Mouse (Mus musculus): ENCODE data around the gene Etfa. TPM values are rescaled to one million over a fixed set of nuclear protein-coding genes. Genes with fewer than 3 reads are reported as not detected.

Gene Etfa
- polyA plus RNA-seq, 1 experiment from 2014 or later = 116 TPM

DNA sequence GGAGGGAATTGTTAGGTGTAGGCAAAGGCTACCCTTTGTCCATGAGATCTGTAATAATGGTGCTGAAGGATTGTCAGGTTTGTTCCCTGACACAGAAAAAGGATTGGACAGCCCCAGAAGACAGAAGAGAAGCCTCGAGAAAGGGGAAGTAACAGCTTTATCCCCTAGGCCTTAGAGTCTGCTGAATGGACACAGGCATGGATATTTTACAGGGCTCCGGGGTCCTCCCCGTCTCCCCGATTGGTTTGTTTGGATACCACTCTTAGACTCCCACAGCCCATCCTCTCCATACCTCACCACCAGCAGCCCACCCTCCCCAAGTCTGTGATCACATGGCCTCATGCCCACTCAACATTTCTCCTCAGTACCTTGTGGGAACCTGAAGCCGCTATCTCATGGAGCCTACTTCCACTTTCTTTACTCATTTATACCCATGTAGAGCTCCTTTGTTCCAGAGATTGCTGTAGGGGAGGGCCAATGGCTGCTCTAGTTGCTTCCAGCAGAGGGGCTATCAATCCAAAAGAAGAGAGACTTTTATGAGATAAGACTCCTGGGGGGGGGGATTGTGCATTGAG, 72.8 kb downstream of the Etfa start:
- H3K27me3 ChIP-seq = no peaks in the 10 kb centered on the region
- no peaks in the 10 kb centered on the region for H3K36me3 ChIP-seq
- H3K27ac ChIP-seq (replicated peaks) = no peak overlapping the region
- H3K9me3 ChIP-seq = no peaks in the 10 kb centered on the region
- no peak for ATAC-seq (ENCODE audit: low read depth)
- 79% methylated on average over 5 of the region's 5 CpGs for WGBS
- no peak overlapping the region for H3K4me3 ChIP-seq
- no peak overlapping the region for H3K9ac ChIP-seq
- H3K4me1 ChIP-seq (replicated peaks) = no peaks in the 10 kb centered on the region
- no peak overlapping the region for H3K4me2 ChIP-seq

- no peak overlapping the region for H3K4me2 ChIP-seq
- H3K27me3 ChIP-seq = no peaks in the 10 kb centered on the region
- no peak overlapping the region for H3K27ac ChIP-seq (replicated peaks)
- no peaks in the 10 kb centered on the region for H3K9me3 ChIP-seq
- H3K9ac ChIP-seq = no peak overlapping the region
- no peak overlapping the region for H3K4me3 ChIP-seq
- WGBS = 76% methylated on average over 3 of the region's 3 CpGs
- no peaks in the 10 kb centered on the region; the same call in 1 of the 2 replicates for H3K4me1 ChIP-seq (replicated peaks)
- H3K36me3 ChIP-seq = no peaks in the 10 kb centered on the region
- ATAC-seq (ENCODE audit: low read depth) = no peak
Measured at GRCm38 (mm10) chr9:55438433-55438832, 73.6 kb downstream of the Etfa start.

GRCm38 (mm10) chr9:55433875-55434274, 78.2 kb downstream of the Etfa start:
- Histone ChIP-seq H3K4me1 (replicated peaks) (peaks cover 14% of the 10 kb centered on the region), H3K36me3 (no peaks in the 10 kb centered on the region), H3K27me3 (peaks cover 3% of the 10 kb centered on the region; the same call in 1 of the 2 replicates), H3K9ac (no peak overlapping the region), H3K4me2 (no peak overlapping the region), H3K27ac (replicated peaks) (no peak overlapping the region), H3K9me3 (no peaks in the 10 kb centered on the region), H3K4me3 (no peak overlapping the region)
- ATAC-seq (ENCODE audit: low read depth) = no peak
- WGBS = 86% methylated on average over 5 of the region's 5 CpGs

DNA sequence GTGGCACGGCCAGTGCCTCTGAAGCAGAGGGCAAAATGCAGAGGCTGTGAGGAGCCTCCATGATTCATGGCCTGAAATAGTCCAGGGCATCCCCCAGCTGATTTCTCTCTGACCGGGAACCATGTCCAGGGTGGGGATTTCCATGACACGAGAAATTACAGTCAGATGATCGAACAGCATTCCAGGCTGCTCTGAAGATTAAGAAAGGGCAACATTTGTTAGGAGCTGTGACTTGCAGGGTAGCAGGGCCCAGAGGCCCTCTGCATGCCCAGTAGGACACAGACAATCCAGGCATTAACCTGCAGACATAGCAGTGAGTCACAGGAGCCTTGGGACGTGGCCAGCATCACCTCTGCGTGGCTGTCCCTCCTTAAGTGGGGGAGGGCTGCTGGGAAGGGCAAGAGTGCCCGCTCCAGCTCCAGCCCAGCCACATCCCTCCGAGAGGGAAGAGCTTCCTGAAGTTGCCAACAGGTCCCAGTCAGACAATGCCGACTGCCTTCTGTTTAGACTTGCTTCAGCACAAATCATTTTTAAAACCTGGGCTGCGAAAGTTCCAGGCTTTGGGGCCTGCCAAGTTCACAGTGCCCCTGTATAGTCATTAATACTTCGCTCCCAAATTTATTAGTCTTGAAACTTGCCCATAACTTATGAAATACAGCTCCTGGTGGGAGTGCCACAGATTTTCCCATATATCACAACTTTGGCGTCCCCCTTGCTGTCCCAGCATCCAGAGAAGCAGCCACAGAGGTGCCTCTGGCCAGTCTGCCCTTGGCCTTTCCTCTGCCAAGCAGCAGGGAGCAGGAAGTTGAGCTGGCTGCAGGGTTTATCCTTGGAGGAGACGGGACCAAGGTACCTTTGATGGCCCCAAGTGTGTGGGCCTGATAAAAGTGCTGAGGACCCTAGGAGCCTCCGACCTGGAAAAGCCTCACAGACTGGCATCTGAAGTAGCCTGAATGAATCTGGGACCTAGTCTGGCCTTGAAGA, 79.4 kb downstream of the Etfa start:
- peaks cover 14% of the 10 kb centered on the region for H3K4me1 ChIP-seq (replicated peaks)
- no peak overlapping the region for H3K4me2 ChIP-seq
- H3K9ac ChIP-seq = no peak overlapping the region
- H3K27me3 ChIP-seq = peaks cover 3% of the 10 kb centered on the region; the same call in 1 of the 2 replicates
- H3K9me3 ChIP-seq = no peaks in the 10 kb centered on the region
- ATAC-seq (ENCODE audit: low read depth) = no peak
- no peak overlapping the region for H3K4me3 ChIP-seq
- H3K27ac ChIP-seq (replicated peaks) = no peak overlapping the region
- WGBS = 62% methylated on average over 14 of the region's 14 CpGs
- no peaks in the 10 kb centered on the region for H3K36me3 ChIP-seq

- Histone ChIP-seq H3K9ac (peak overlapping the region; percentile 35), H3K27me3 (peaks cover 3% of the 10 kb centered on the region; the same call in 1 of the 2 replicates), H3K36me3 (no peaks in the 10 kb centered on the region), H3K4me1 (replicated peaks) (peaks cover 14% of the 10 kb centered on the region), H3K9me3 (no peaks in the 10 kb centered on the region), H3K27ac (replicated peaks) (no peak overlapping the region), H3K4me2 (peak overlapping the region; percentile 27), H3K4me3 (no peak overlapping the region)
- 0 out of 2 replicates have a peak, but pooled peaks have one; percentile 3 for ATAC-seq (ENCODE audit: low read depth)
- WGBS = 20% methylated on average over 20 of the region's 20 CpGs
Measured at GRCm38 (mm10) chr9:55430133-55430532, 81.9 kb downstream of the Etfa start.

DNA sequence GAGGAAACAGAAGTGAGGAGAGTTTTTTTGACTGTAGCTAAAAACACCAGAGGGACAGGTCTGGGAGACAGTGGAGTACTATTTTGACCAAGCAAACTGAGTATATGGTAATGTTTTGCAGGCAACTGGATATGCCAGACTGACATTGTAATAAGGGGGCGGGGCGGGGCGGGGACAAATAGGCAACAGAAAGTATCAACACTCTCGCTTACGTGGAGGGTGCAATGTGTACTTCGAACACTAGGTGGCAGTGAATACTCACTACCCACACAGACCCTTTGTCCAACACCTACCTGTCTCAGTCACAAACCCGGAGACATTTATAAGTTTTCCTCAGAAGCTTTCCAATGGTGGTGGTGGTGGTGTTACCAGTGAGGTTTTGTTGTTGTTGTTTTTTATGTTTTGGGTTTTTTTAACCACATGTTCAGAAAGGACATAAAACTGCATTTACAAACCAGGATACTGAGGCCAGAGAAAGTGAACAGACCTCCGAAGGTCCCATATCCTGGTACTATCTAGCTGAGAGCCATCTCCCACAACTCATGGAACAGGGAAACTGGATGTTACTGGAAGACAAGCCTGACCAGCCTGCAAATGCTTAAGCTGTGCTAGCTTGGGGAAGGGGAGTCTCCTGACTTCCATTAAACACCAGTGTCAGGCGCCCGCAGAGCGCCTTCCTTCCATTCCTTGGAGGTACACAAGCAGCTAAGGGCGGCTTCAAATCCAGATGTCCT, 82.6 kb downstream of the Etfa start:
- 32% methylated on average over 12 of the region's 12 CpGs for WGBS
- peaks cover 3% of the 10 kb centered on the region; the same call in 1 of the 2 replicates for H3K27me3 ChIP-seq
- no peaks in the 10 kb centered on the region for H3K9me3 ChIP-seq
- H3K9ac ChIP-seq = peak overlapping the region; percentile 22; the same call in 1 of the 2 replicates
- H3K4me3 ChIP-seq = no peak overlapping the region
- H3K4me1 ChIP-seq (replicated peaks) = peaks cover 14% of the 10 kb centered on the region
- peak; percentile 74 for ATAC-seq (ENCODE audit: low read depth)
- no peaks in the 10 kb centered on the region for H3K36me3 ChIP-seq
- H3K4me2 ChIP-seq = peak overlapping the region; percentile 27; the same call in 1 of the 2 replicates
- no peak overlapping the region for H3K27ac ChIP-seq (replicated peaks)

DNA sequence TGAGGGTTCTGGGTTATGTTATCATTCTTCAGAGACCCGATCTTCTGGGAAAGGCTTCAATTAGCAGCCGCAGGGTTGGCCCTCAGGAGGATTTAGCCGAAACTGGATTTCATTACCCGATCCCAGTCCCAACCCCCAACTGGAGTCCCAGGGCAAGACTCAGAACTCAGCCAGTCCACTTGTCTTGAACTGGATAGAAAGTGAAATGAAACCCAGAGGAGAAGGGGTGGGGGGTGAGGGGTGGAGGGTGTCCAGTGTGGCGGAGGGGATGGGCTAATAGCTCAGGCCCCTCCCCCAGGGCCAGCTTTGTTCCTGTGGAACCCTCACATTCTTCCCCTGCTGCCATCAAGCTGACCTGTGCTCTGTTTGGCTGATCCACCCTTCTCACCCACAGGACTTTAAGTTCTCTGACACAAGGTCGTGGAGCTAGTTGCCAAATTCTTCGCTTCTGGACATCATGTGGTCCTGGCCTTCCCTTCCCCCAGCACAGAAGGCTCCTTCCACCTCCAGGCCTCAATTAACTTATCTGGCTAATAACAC, 86.7 kb downstream of the Etfa start:
- H3K4me3 ChIP-seq = no peak overlapping the region
- WGBS = 72% methylated on average over 7 of the region's 7 CpGs
- H3K36me3 ChIP-seq = no peaks in the 10 kb centered on the region
- peaks cover 13% of the 10 kb centered on the region for H3K4me1 ChIP-seq (replicated peaks)
- H3K27ac ChIP-seq (replicated peaks) = peak overlapping the region; percentile 7; the same call in 1 of the 2 replicates
- no peaks in the 10 kb centered on the region; the same call in 1 of the 2 replicates for H3K27me3 ChIP-seq
- no peak for ATAC-seq (ENCODE audit: low read depth)
- H3K4me2 ChIP-seq = no peak overlapping the region
- H3K9ac ChIP-seq = no peak overlapping the region
- no peaks in the 10 kb centered on the region for H3K9me3 ChIP-seq

GRCm38 (mm10) chr9:55423451-55424424, 88.3 kb downstream of the Etfa start:
- Histone ChIP-seq H3K4me3 (no peak overlapping the region), H3K9me3 (no peaks in the 10 kb centered on the region), H3K27ac (replicated peaks) (0 out of 2 replicates have a peak overlapping the region, but pooled peaks have one; percentile 14), H3K9ac (no peak overlapping the region), H3K36me3 (no peaks in the 10 kb centered on the region), H3K27me3 (no peaks in the 10 kb centered on the region), H3K4me1 (replicated peaks) (peaks cover 5% of the 10 kb centered on the region; the same call in 1 of the 2 replicates), H3K4me2 (no peak overlapping the region)
- ATAC-seq (ENCODE audit: low read depth) = no peak
- 61% methylated on average over 14 of the region's 14 CpGs for WGBS

- ATAC-seq (ENCODE audit: low read depth) = no peak
- Histone ChIP-seq H3K9ac (no peak overlapping the region), H3K4me1 (replicated peaks) (peaks cover 5% of the 10 kb centered on the region; the same call in 1 of the 2 replicates), H3K36me3 (no peaks in the 10 kb centered on the region), H3K27me3 (no peaks in the 10 kb centered on the region), H3K4me3 (no peak overlapping the region), H3K27ac (replicated peaks) (no peak overlapping the region), H3K9me3 (no peaks in the 10 kb centered on the region), H3K4me2 (no peak overlapping the region)
- WGBS = 90% methylated on average over 3 of the region's 3 CpGs
Measured at GRCm38 (mm10) chr9:55421786-55422185, 90.3 kb downstream of the Etfa start.

GRCm38 (mm10) chr9:55411154-55411553, 100.9 kb downstream of the Etfa start:
- Histone ChIP-seq H3K4me2 (no peak overlapping the region), H3K36me3 (no peaks in the 10 kb centered on the region), H3K27ac (replicated peaks) (no peak overlapping the region), H3K9me3 (no peaks in the 10 kb centered on the region), H3K4me1 (replicated peaks) (peaks cover 21% of the 10 kb centered on the region), H3K27me3 (no peaks in the 10 kb centered on the region), H3K9ac (no peak overlapping the region), H3K4me3 (no peak overlapping the region)
- 35% methylated on average over 6 of the region's 6 CpGs for WGBS
- no peak for ATAC-seq (ENCODE audit: low read depth)

DNA sequence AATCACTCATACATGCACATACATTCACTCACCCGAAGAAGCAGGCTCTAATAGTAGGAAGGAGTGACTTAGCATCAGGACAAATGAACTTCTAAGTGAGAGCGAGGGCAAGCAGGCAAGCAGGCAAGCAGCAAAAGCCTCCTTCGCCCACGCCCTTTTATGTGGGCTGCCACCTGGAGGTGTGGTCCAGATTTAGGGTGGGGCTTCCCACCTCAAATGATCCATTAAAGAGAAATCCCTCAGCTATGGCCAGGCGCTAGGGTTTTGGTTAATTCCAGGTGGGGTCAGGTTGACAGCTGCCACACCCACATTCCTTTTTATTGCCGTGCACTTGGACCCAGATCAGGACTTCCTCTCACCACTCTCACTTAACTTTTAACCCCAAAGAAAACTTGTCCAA, 101.6 kb downstream of the Etfa start:
- H3K4me2 ChIP-seq = no peak overlapping the region

More for the DNA sequence above, 101.6 kb downstream of the Etfa start:
- H3K4me3 ChIP-seq = no peak overlapping the region
- no peaks in the 10 kb centered on the region for H3K36me3 ChIP-seq
- H3K9ac ChIP-seq = no peak overlapping the region
- peaks cover 21% of the 10 kb centered on the region for H3K4me1 ChIP-seq (replicated peaks)
- ATAC-seq (ENCODE audit: low read depth) = no peak
- WGBS = 65% methylated on average over 6 of the region's 6 CpGs
- H3K9me3 ChIP-seq = no peaks in the 10 kb centered on the region
- no peaks in the 10 kb centered on the region for H3K27me3 ChIP-seq
- no peak overlapping the region for H3K27ac ChIP-seq (replicated peaks)

All from neural tube, embryonic 13.5 days (tissue).